Mouse (Mus musculus) liver, embryonic 16.5 days (tissue): ENCODE data around the gene Mcub. TPM values are rescaled to one million over a fixed set of nuclear protein-coding genes. Genes with fewer than 3 reads are reported as not detected.
A peak's percentile ranks its signal among the peaks of the same experiment; 100 is the strongest.

Experiments
- ATAC-seq: fragments of 200-750 bp; cut with Nextera tagmentation; 2 replicates; pipeline ENCODE4 v1.8.0; 2017; ENCODE audit warnings: low read depth, mild to moderate bottlenecking, moderate number of reproducible peaks, moderate library complexity
- H3K27ac ChIP-seq: fragments of 300-500 bp; sonication (generic); 2 replicates; pipeline ENCODE4 v1.5.1; 2014; ENCODE audit warnings: mild to moderate bottlenecking, low read length
- H3K27me3 ChIP-seq: fragments of 300-500 bp; sonication (generic); 2 replicates; pipeline ENCODE4 v1.6.1; 2014; ENCODE audit warnings: low read depth, low read length, mixed read lengths; ENCODE audit not compliant: control insufficient read depth, insufficient read depth
- H3K36me3 ChIP-seq: fragments of 300-500 bp; sonication (generic); 2 replicates; pipeline ENCODE4 v1.6.1; 2014; ENCODE audit warnings: mild to moderate bottlenecking; ENCODE audit not compliant: control insufficient read depth, insufficient read depth
- H3K4me1 ChIP-seq: fragments of 300-500 bp; sonication (generic); 2 replicates; pipeline ENCODE4 v1.6.1; 2014; ENCODE audit warnings: low read depth, low read length, mixed read lengths; ENCODE audit not compliant: control insufficient read depth
- H3K4me2 ChIP-seq: fragments of 300-500 bp; sonication (generic); 2 replicates; pipeline ENCODE4 v1.6.1; 2014; ENCODE audit warnings: low read depth, low read length, mixed read lengths
- H3K4me3 ChIP-seq: fragments of 300-500 bp; sonication (generic); 2 replicates; pipeline ENCODE4 v1.5.1; 2014; ENCODE audit warnings: low read depth, mild to moderate bottlenecking, low read length
- H3K9ac ChIP-seq: fragments of 300-500 bp; sonication (generic); 2 replicates; pipeline ENCODE4 v1.6.1; 2014; ENCODE audit warnings: low read depth, low read length
- H3K9me3 ChIP-seq: fragments of 300-500 bp; sonication (generic); replicated peaks from 2 replicates; pipeline ENCODE4 v1.6.1; 2016; ENCODE audit warnings: low read length; ENCODE audit not compliant: control insufficient read depth
- WGBS: fragments of 180-500 bp; shearing (Covaris S2); extraction: QIAGEN DNeasy Blood & Tissue Kit; methylation state at CpG from one replicate; pipeline ENCODE4 v1.1.7; 2014; ENCODE audit not compliant: insufficient replicate concordance; 5-methylcytosine and 5-hydroxymethylcytosine counted together
- polyA plus RNA-seq: library from polyadenylated mRNA; unstranded; fragments of >200 nt; fragmentation: Nextera tagmentation; extraction: Ambion mirVana; gene quantifications from 2 replicates; pipeline ENCODE4 v1.2.1, GENCODE M21; 2015

Gene Mcub
- polyA plus RNA-seq, 1 experiment from 2014 or later, result 15.4 TPM

DNA sequence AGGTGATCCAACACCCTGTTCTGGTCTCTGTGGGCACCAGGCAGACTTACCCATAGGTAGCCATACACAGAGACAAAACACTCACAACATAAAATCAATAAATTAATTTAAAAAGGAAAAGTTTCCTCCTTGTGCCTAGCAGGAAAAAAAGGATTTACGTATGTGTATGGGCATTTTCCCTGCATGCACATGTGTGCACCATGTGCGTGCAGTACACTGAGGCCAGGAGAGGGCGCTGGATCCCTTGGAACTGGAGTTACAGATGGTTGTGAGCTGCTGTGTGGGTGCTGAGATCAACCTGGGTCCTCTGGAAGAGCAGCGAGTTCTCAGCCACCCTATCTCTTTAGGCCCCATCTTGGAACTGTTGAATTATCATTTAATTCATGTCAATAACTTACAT, 15.3 kb upstream of the Mcub start:
- no peaks in the 10 kb centered on the region for H3K27me3 ChIP-seq
- H3K27ac ChIP-seq, result no peak overlapping the region
- H3K4me2 ChIP-seq, result no peak overlapping the region
- no peaks in the 10 kb centered on the region for H3K9me3 ChIP-seq
- H3K36me3 ChIP-seq, result peaks cover 37% of the 10 kb centered on the region
- no peaks in the 10 kb centered on the region for H3K4me1 ChIP-seq
- no peak overlapping the region for H3K9ac ChIP-seq
- 75% methylated on average over 4 of the region's 4 CpGs for WGBS
- no peak overlapping the region for H3K4me3 ChIP-seq
- ATAC-seq, result no peak

DNA sequence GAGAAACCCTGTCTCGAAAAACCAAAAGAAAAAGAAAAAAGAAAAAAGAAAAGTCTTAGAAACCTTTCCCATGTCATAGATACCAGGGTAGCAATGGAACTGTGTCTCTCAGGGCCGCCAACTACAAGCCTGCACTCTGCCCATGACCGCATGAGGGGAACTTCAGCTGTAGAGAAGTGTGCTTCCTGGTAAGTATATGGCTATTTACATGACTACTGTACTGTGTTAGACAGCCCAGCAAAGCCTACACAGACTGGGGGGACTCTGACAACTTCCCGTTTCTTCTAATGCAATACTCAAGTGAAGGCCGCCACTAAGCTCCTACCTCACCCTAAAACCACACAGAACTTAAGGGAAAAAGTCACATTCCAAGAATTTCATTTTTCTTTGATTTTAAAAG, 14.8 kb upstream of the Mcub start:
- 67% methylated on average over 5 of the region's 5 CpGs for whole genome bisulfite sequencing
- Histone ChIP-seq H3K9me3 (no peaks in the 10 kb centered on the region), H3K4me3 (no peak overlapping the region), H3K4me2 (no peak overlapping the region), H3K4me1 (no peaks in the 10 kb centered on the region), H3K9ac (no peak overlapping the region), H3K27ac (no peak overlapping the region), H3K36me3 (peaks cover 32% of the 10 kb centered on the region), H3K27me3 (no peaks in the 10 kb centered on the region)
- ATAC-seq, result no peak

DNA sequence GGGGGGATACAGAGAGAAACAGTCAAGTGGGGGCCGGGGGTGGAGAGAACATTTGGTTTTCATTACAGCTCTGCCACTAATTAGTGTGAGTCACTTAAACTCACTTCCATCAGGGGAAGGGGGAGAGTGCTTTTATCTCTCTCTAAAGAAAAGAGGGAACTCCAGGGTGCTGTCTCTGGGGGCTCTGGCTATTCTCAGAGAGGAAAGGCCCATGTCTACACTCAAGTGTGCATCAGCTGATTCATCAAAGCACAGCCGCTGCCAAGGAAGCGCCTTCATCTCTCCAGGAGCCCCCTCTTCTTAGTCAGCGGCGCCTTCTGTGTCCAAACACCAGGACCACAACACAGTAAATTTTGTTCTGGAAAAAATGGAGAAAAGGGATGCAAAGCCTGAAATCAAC, 12.3 kb upstream of the Mcub start:
- no peaks in the 10 kb centered on the region for H3K9me3 ChIP-seq
- H3K4me2 ChIP-seq, result no peak overlapping the region
- no peaks in the 10 kb centered on the region for H3K27me3 ChIP-seq
- no peak overlapping the region for H3K4me3 ChIP-seq
- ATAC-seq, result no peak
- 80% methylated on average over 5 of the region's 5 CpGs for WGBS
- H3K27ac ChIP-seq, result no peak overlapping the region
- no peaks in the 10 kb centered on the region for H3K4me1 ChIP-seq
- H3K36me3 ChIP-seq, result peaks cover 21% of the 10 kb centered on the region
- no peak overlapping the region for H3K9ac ChIP-seq

DNA sequence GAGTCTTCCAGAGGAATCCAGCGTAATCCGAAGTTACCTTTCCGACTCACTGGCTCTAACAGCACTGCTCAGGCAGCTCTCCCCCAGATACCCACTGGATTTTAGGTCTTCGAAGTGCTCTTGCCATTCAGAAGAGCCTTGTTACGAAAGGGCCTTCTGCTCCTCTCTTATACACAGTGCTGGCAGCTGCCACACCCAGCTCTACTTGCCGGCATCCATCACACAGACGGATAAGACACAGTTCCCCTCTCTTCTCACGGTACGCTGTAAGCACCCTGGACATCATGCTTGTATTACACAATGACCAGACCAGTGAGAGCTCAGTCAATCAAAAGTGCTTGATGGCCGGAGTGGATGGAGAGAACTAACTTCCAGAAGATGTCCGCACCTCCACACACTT, 11.8 kb upstream of the Mcub start:
- no peak overlapping the region for H3K27ac ChIP-seq
- H3K4me2 ChIP-seq, result no peak overlapping the region
- ATAC-seq, result no peak

DNA sequence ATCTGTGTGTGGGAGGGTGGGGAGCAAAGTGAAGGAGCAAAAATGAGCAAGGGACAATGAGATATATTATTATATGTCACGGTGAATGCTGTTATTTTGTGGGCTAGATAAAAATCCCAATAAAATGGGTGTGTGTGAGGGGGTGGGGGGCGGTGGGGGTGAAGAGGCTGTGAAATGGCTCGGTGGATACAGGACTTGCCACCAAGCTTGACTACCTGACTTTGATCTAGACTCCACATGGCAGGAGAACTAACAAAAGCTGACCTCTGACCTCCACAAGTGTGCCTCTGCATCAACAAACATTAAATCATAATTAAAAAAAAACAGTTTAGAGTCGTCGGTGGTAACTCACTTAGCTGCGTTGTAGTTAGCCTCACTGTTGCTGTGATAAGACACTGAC, 9.5 kb upstream of the Mcub start:
- Histone ChIP-seq H3K9ac (no peak overlapping the region), H3K4me1 (no peaks in the 10 kb centered on the region), H3K4me2 (no peak overlapping the region), H3K36me3 (peaks cover 6% of the 10 kb centered on the region), H3K4me3 (no peak overlapping the region), H3K9me3 (no peaks in the 10 kb centered on the region), H3K27ac (no peak overlapping the region), H3K27me3 (no peaks in the 10 kb centered on the region)
- no peak for ATAC-seq
- 33% methylated on average over 6 of the region's 6 CpGs for WGBS

More for the DNA sequence above, 11.8 kb upstream of the Mcub start:
- Histone ChIP-seq H3K9ac (no peak overlapping the region), H3K9me3 (no peaks in the 10 kb centered on the region), H3K4me3 (no peak overlapping the region), H3K27me3 (no peaks in the 10 kb centered on the region), H3K36me3 (peaks cover 16% of the 10 kb centered on the region), H3K4me1 (no peaks in the 10 kb centered on the region)
- 78% methylated on average over 11 of the region's 11 CpGs for WGBS

DNA sequence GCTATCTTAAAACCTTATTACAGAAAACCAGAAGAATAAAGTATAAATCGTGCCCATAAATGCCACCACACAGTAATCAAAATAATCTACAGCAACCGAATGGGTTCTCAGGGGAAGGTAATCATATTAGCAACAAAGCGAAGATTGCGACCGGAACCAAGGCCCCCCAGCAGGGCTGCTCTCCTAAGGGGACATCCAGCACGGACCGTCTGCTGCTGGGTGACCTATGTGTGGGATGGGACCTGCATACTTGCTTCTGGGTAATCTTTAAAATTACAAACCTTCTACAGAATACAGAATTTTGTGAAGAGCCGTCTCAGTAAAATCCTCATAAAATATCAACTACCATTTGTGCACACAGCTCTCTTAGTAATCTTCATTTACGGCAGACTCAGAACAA, 8.7 kb upstream of the Mcub start:
- peaks cover 5% of the 10 kb centered on the region for H3K36me3 ChIP-seq

DNA sequence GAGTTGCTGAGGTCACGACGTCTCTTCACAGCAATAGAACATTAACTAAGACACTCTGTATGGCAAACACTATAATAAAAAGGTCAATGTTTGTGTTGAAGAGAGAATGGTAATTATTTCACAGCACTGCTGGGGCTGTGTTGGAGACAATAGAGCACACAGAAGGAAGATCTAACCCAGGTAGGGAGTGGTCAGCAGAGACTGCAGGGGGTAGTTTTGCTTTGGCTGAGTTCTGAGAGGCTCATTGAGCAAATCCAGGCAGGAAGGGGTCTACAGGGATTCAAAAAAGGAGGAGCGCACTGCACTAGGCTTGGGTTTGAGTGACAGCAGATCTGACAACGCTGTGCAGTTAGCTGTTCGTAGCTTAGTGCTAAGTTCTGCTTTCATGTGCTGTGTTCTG, 6.3 kb upstream of the Mcub start:
- no peak for ATAC-seq
- Histone ChIP-seq H3K4me2 (no peak overlapping the region), H3K4me1 (no peaks in the 10 kb centered on the region), H3K9me3 (no peaks in the 10 kb centered on the region), H3K36me3 (no peaks in the 10 kb centered on the region), H3K27me3 (no peaks in the 10 kb centered on the region), H3K9ac (no peak overlapping the region), H3K4me3 (no peak overlapping the region), H3K27ac (no peak overlapping the region)
- WGBS, result 64% methylated on average over 5 of the region's 5 CpGs

More for the DNA sequence above, 8.7 kb upstream of the Mcub start:
- 72% methylated on average over 9 of the region's 9 CpGs for WGBS
- no peak for ATAC-seq
- Histone ChIP-seq H3K27me3 (no peaks in the 10 kb centered on the region), H3K4me1 (no peaks in the 10 kb centered on the region), H3K9me3 (no peaks in the 10 kb centered on the region), H3K4me2 (no peak overlapping the region), H3K9ac (no peak overlapping the region), H3K4me3 (no peak overlapping the region), H3K27ac (no peak overlapping the region)

DNA sequence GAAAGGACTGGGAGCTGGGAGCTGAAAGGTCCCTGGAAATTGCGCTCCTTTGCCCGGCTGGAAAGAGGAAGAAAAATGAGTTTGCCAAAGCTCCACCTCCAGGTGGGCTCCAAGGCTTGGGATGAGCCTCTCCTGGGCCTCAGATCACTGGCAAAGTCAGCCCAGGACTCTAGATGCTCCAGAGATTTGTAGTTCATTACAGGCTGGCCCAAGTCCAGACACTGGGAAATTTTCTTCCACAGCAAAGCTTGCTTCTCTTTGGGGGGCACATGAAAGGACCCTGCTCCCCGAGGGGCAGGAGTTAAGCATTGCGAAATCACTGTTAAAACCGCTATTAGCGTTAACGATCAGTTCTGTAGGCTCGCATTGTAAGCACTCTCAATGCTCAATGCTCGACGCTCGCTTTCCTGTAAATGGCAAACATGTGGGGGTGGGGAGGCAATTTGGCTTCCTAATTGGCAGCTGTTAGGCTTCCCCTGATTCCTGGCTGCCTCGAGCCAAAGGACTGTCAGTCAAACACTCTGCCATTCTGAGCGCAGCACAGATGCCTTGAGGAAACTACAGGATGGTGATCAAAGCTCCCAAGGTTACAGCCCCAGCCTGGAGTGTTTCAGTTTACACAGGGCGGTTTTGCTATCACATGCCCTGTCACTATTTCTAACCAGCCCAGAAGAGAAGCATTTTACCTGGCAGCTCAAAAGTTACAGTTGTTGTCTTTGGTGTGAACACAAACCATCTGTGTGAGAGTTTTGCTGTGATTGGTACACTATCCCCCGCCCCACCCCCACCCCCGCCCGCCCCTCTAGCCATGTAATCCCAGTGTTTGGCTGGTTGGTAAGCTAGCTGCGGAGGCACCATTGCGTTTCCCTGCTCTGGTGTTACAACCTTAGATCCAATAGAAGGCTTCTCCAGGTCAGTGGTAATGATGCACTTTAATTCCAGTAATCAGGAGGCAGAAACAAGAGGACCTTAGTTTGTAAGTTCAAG, 816 bp upstream of the Mcub start:
- no peak for ATAC-seq
- peak overlapping the region; percentile 82 for H3K4me2 ChIP-seq
- H3K36me3 ChIP-seq, result no peaks in the 10 kb centered on the region
- 0 out of 2 replicates have a peak overlapping the region, but pooled peaks have one; percentile 65 for H3K9ac ChIP-seq
- H3K27me3 ChIP-seq, result peaks cover 16% of the 10 kb centered on the region
- no peak overlapping the region for H3K27ac ChIP-seq
- peak overlapping the region; percentile 67 for H3K4me3 ChIP-seq
- H3K4me1 ChIP-seq, result peaks cover 12% of the 10 kb centered on the region
- WGBS, result 17% methylated on average over 19 of the region's 19 CpGs
- no peaks in the 10 kb centered on the region for H3K9me3 ChIP-seq

DNA sequence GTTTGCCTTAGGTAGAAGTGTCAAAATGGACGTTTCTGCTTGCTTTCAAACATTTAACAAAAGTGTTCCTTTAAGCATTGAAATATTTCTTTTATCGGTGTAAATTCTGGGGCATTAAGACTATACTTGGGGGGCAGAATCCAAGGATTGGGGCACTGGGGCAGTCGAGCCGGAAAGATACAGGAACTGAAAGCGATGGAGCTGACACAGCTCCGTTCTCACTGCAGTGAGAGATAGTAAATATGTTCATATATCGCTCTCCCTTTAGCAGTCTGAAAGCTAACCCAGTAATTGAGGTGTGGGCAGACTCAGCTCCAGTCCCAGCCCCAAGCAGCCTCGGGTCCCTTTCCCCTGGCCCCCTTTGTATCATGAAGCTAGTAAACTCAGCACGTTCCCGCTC, 975 bp downstream of the Mcub start:
- H3K4me1 ChIP-seq, result peaks cover 12% of the 10 kb centered on the region
- H3K27me3 ChIP-seq, result peaks cover 16% of the 10 kb centered on the region
- no peak for ATAC-seq
- WGBS, result 31% methylated on average over 10 of the region's 10 CpGs
- no peaks in the 10 kb centered on the region for H3K9me3 ChIP-seq
- H3K36me3 ChIP-seq, result no peaks in the 10 kb centered on the region
- peak overlapping the region; percentile 82 for H3K4me2 ChIP-seq
- peak overlapping the region; percentile 41; the same call in 1 of the 2 replicates for H3K27ac ChIP-seq
- peak overlapping the region; percentile 67 for H3K4me3 ChIP-seq
- peak overlapping the region; percentile 65 for H3K9ac ChIP-seq
